Mouse (Mus musculus) liver, embryonic 13.5 days (tissue): ENCODE data around the gene Ulk4. TPM values are rescaled to one million over a fixed set of nuclear protein-coding genes. Genes with fewer than 3 reads are reported as not detected.

Experiments
- ATAC-seq: fragments of 200-750 bp; cut with Nextera tagmentation; 2 replicates; pipeline ENCODE4 v1.8.0; 2017; ENCODE audit warnings: low read depth, mild to moderate bottlenecking, moderate number of reproducible peaks, moderate library complexity
- DNase-seq: peaks from one replicate; pipeline ENCODE4 v3.0.0; 2022
- H3K27ac ChIP-seq: fragments of 300-500 bp; sonication (generic); 2 replicates; pipeline ENCODE4 v1.5.1; 2015; ENCODE audit warnings: moderate library complexity, mild to moderate bottlenecking, inconsistent platforms
- H3K27me3 ChIP-seq: fragments of 300-500 bp; sonication (generic); 2 replicates; pipeline ENCODE4 v1.6.1; 2015; ENCODE audit warnings: mild to moderate bottlenecking, inconsistent platforms
- H3K36me3 ChIP-seq: fragments of 300-500 bp; sonication (generic); 2 replicates; pipeline ENCODE4 v1.6.1; 2015; ENCODE audit warnings: mild to moderate bottlenecking, inconsistent platforms
- H3K4me1 ChIP-seq: fragments of 300-500 bp; sonication (generic); replicated peaks from 2 replicates; pipeline ENCODE4 v1.6.1; 2015; ENCODE audit warnings: inconsistent platforms
- H3K4me2 ChIP-seq: fragments of 300-500 bp; sonication (generic); 2 replicates; pipeline ENCODE4 v1.6.1; 2015; ENCODE audit warnings: inconsistent platforms, mild to moderate bottlenecking, moderate library complexity
- H3K4me3 ChIP-seq: fragments of 300-500 bp; sonication (generic); replicated peaks from 2 replicates; pipeline ENCODE4 v1.5.1; 2015; ENCODE audit warnings: mild to moderate bottlenecking, inconsistent platforms
- H3K9ac ChIP-seq: fragments of 300-500 bp; sonication (generic); 2 replicates; pipeline ENCODE4 v1.6.1; 2015; ENCODE audit warnings: mild to moderate bottlenecking, inconsistent platforms
- H3K9me3 ChIP-seq: fragments of 300-500 bp; sonication (generic); replicated peaks from 2 replicates; pipeline ENCODE4 v1.6.1; 2016; ENCODE audit warnings: inconsistent platforms
- WGBS: fragments of 180-500 bp; shearing (Covaris S2); methylation state at CpG from one replicate; pipeline ENCODE4 v1.1.7; 2015; ENCODE audit not compliant: insufficient replicate concordance; 5-methylcytosine and 5-hydroxymethylcytosine counted together
- polyA plus RNA-seq: library from polyadenylated mRNA; unstranded; fragments of >200 nt; fragmentation: Nextera tagmentation; extraction: Ambion mirVana; gene quantifications from 2 replicates; pipeline ENCODE4 v1.2.1, GENCODE M21; 2015

Gene Ulk4
- polyA plus RNA-seq, 1 experiment from 2014 or later: 37.0 TPM

GRCm38 (mm10) chr9:121299223-121299755 lies 22.3 kb upstream of the Ulk4 start:
- no peak for DNase-seq
- no peak overlapping the region for H3K9ac ChIP-seq
- no peaks in the 10 kb centered on the region for H3K9me3 ChIP-seq
- peaks cover 29% of the 10 kb centered on the region for H3K27me3 ChIP-seq
- no peak overlapping the region for H3K27ac ChIP-seq
- peaks cover 54% of the 10 kb centered on the region for H3K4me1 ChIP-seq
- no peaks in the 10 kb centered on the region for H3K36me3 ChIP-seq
- 77% methylated on average over 9 of the region's 9 CpGs for WGBS
- ATAC-seq: no peak
- H3K4me3 ChIP-seq: peak overlapping the region; percentile 77; the same call in 1 of the 2 replicates
- peak overlapping the region; percentile 93 for H3K4me2 ChIP-seq

GRCm38 (mm10) chr9:121298411-121299091 lies 21.6 kb upstream of the Ulk4 start:
- ATAC-seq: no peak
- 0 out of 2 replicates have a peak overlapping the region, but pooled peaks have one; percentile 21 for H3K27ac ChIP-seq
- WGBS: 28% methylated on average over 15 of the region's 15 CpGs

GRCm38 (mm10) chr9:121298065-121298398 lies 21.0 kb upstream of the Ulk4 start:
- H3K4me2 ChIP-seq: peak overlapping the region; percentile 93
- peak overlapping the region; percentile 84 for H3K9ac ChIP-seq
- peaks cover 47% of the 10 kb centered on the region for H3K4me1 ChIP-seq
- H3K36me3 ChIP-seq: no peaks in the 10 kb centered on the region
- peaks cover 42% of the 10 kb centered on the region for H3K27me3 ChIP-seq
- peak overlapping the region; percentile 77 for H3K4me3 ChIP-seq
- 2% methylated on average over 7 of the region's 7 CpGs for WGBS
- no peaks in the 10 kb centered on the region for H3K9me3 ChIP-seq
- DNase-seq (no peak), ATAC-seq (no peak)
- H3K27ac ChIP-seq: 0 out of 2 replicates have a peak overlapping the region, but pooled peaks have one; percentile 21

More at GRCm38 (mm10) chr9:121298411-121299091, 21.6 kb upstream of the Ulk4 start:
- Histone ChIP-seq H3K36me3 (no peaks in the 10 kb centered on the region), H3K4me3 (peak overlapping the region; percentile 77), H3K9me3 (no peaks in the 10 kb centered on the region), H3K9ac (peak overlapping the region; percentile 84), H3K4me1 (peaks cover 52% of the 10 kb centered on the region), H3K27me3 (peaks cover 36% of the 10 kb centered on the region), H3K4me2 (peak overlapping the region; percentile 93)
- no peak for DNase-seq

- peaks cover 45% of the 10 kb centered on the region for H3K4me1 ChIP-seq
- no peaks in the 10 kb centered on the region for H3K36me3 ChIP-seq
- H3K4me3 ChIP-seq: peak within 1 kb of the TSS; percentile 77
- H3K4me2 ChIP-seq: peak within 1 kb of the TSS; percentile 93
- WGBS: under 1% methylated on average over 83 of the region's 116 CpGs
- DNase-seq (peak; percentile 46), ATAC-seq (peak; percentile 91)
- peak within 1 kb of the TSS; percentile 84 for H3K9ac ChIP-seq
- H3K27me3 ChIP-seq: peaks cover 44% of the 10 kb centered on the region
- H3K9me3 ChIP-seq: no peaks in the 10 kb centered on the region
- peak within 1 kb of the TSS; percentile 21; the same call in 1 of the 2 replicates for H3K27ac ChIP-seq
Measured at GRCm38 (mm10) chr9:121297171-121298064, 20.4 kb upstream of the Ulk4 start, which contains the start of gene Trak1. TSS of gene Trak1 (plus strand) at chr9:121297502.

- Histone ChIP-seq H3K27ac (no peak overlapping the region), H3K4me3 (no peak overlapping the region), H3K4me2 (no peak overlapping the region), H3K9me3 (no peaks in the 10 kb centered on the region), H3K27me3 (peaks cover 47% of the 10 kb centered on the region), H3K9ac (no peak overlapping the region), H3K4me1 (peaks cover 33% of the 10 kb centered on the region), H3K36me3 (no peaks in the 10 kb centered on the region)
- DNase-seq (no peak), ATAC-seq (no peak)
- WGBS: 57% methylated on average over 7 of the region's 7 CpGs
Measured at GRCm38 (mm10) chr9:121295221-121295620, 18.2 kb upstream of the Ulk4 start.

- ATAC-seq: no peak
- no peak overlapping the region for H3K4me2 ChIP-seq
- H3K27ac ChIP-seq: no peak overlapping the region
- H3K9me3 ChIP-seq: 0 out of 2 replicates have a peak, but pooled peaks cover 5% of the 10 kb centered on the region
- H3K4me3 ChIP-seq: no peak overlapping the region
- peaks cover 47% of the 10 kb centered on the region for H3K27me3 ChIP-seq
- no peak overlapping the region for H3K9ac ChIP-seq
- H3K36me3 ChIP-seq: no peaks in the 10 kb centered on the region
- peaks cover 13% of the 10 kb centered on the region for H3K4me1 ChIP-seq
- 66% methylated on average over 7 of the region's 7 CpGs for WGBS
- DNase-seq: no peak
Measured at GRCm38 (mm10) chr9:121293187-121293586, 16.2 kb upstream of the Ulk4 start.

GRCm38 (mm10) chr9:121291275-121291674 lies 14.3 kb upstream of the Ulk4 start:
- Histone ChIP-seq H3K4me2 (no peak overlapping the region), H3K4me3 (no peak overlapping the region), H3K27ac (no peak overlapping the region), H3K4me1 (peaks cover 14% of the 10 kb centered on the region), H3K9me3 (0 out of 2 replicates have a peak, but pooled peaks cover 5% of the 10 kb centered on the region), H3K36me3 (no peaks in the 10 kb centered on the region), H3K27me3 (peaks cover 38% of the 10 kb centered on the region), H3K9ac (no peak overlapping the region)
- DNase-seq: no peak
- 44% methylated on average over 2 of the region's 2 CpGs for WGBS
- ATAC-seq: no peak

- H3K9ac ChIP-seq: peak overlapping the region; percentile 67
- H3K9me3 ChIP-seq: 0 out of 2 replicates have a peak, but pooled peaks cover 5% of the 10 kb centered on the region
- peak overlapping the region; percentile 60 for H3K4me3 ChIP-seq
- ATAC-seq: peak; percentile 83
- DNase-seq: peak; percentile 54
- no peaks in the 10 kb centered on the region for H3K36me3 ChIP-seq
- no peaks in the 10 kb centered on the region for H3K27me3 ChIP-seq
- H3K27ac ChIP-seq: peak overlapping the region; percentile 90
- WGBS: 25% methylated on average over 3 of the region's 3 CpGs
- peaks cover 27% of the 10 kb centered on the region for H3K4me1 ChIP-seq
- peak overlapping the region; percentile 67 for H3K4me2 ChIP-seq
Measured at GRCm38 (mm10) chr9:121286325-121286901, 9.4 kb upstream of the Ulk4 start.

GRCm38 (mm10) chr9:121285341-121286324 lies 8.6 kb upstream of the Ulk4 start:
- peak overlapping the region; percentile 67 for H3K4me2 ChIP-seq
- H3K27ac ChIP-seq: peak overlapping the region; percentile 90
- 0 out of 2 replicates have a peak, but pooled peaks cover 5% of the 10 kb centered on the region for H3K9me3 ChIP-seq
- H3K36me3 ChIP-seq: no peaks in the 10 kb centered on the region
- 20% methylated on average over 29 of the region's 29 CpGs for WGBS
- H3K27me3 ChIP-seq: no peaks in the 10 kb centered on the region
- H3K9ac ChIP-seq: peak overlapping the region; percentile 67
- peak overlapping the region; percentile 60 for H3K4me3 ChIP-seq
- peak; percentile 84 for ATAC-seq
- peaks cover 27% of the 10 kb centered on the region for H3K4me1 ChIP-seq
- peak; percentile 73 for DNase-seq

- H3K4me3 ChIP-seq: peak overlapping the region; percentile 60
- WGBS: 61% methylated on average over 3 of the region's 3 CpGs
- DNase-seq: peak; percentile 55
- no peaks in the 10 kb centered on the region for H3K27me3 ChIP-seq
- peaks cover 27% of the 10 kb centered on the region for H3K4me1 ChIP-seq
- no peak for ATAC-seq
- 0 out of 2 replicates have a peak, but pooled peaks cover under 1% of the 10 kb centered on the region for H3K9me3 ChIP-seq
- H3K36me3 ChIP-seq: no peaks in the 10 kb centered on the region
- H3K27ac ChIP-seq: no peak overlapping the region
- no peak overlapping the region for H3K9ac ChIP-seq
- H3K4me2 ChIP-seq: peak overlapping the region; percentile 67
Measured at GRCm38 (mm10) chr9:121284422-121284821, 7.4 kb upstream of the Ulk4 start.
